Mouse (Mus musculus) bone marrow, adult 2 months (tissue): ENCODE measurements around the gene Kitl. TPM values are rescaled to one million over a fixed set of nuclear protein-coding genes. Genes with fewer than 3 reads are reported as not detected.

Experiments
- H3K27ac ChIP-seq: fragments of 200-500 bp; 2 replicates; pipeline ENCODE4 v1.5.1; 2012; ENCODE audit warnings: low read depth, mild to moderate bottlenecking, control low read depth, inconsistent platforms, low read length; ENCODE audit not compliant: control insufficient read depth, poor library complexity, insufficient read depth
- H3K4me1 ChIP-seq: fragments of 200-500 bp; 2 replicates; pipeline ENCODE4 v1.6.1; 2011; ENCODE audit warnings: low read length; ENCODE audit not compliant: control insufficient read depth, insufficient read depth
- H3K4me3 ChIP-seq: fragments of 200-500 bp; replicated peaks from 2 replicates; pipeline ENCODE3; 2011; ENCODE audit warnings: mild to moderate bottlenecking, low read depth, low read length, control low read depth; ENCODE audit not compliant: control insufficient read depth
- CTCF ChIP-seq: fragments of 200-500 bp; IDR thresholded peaks from 2 replicates; pipeline ENCODE4 v1.5.1; 2011; ENCODE audit warnings: low read length, control low read depth; ENCODE audit not compliant: control insufficient read depth, insufficient read depth
- POLR2A ChIP-seq: fragments of 200-500 bp; IDR thresholded peaks from 2 replicates; pipeline ENCODE4 v1.6.1; 2011; ENCODE audit warnings: low read depth, mild to moderate bottlenecking, control low read depth, low read length, borderline replicate concordance; ENCODE audit not compliant: control insufficient read depth
- WGBS: fragments of 180-500 bp; shearing (Covaris S2); methylation state at CpG from one replicate; pipeline ENCODE4 v1.1.7; 2018; 5-methylcytosine and 5-hydroxymethylcytosine counted together
- polyA plus RNA-seq: library from polyadenylated mRNA; stranded (reverse); fragments of >200 nt; gene quantifications from 2 replicates; pipeline ENCODE4 v1.2.4, GENCODE M21; 2011; ENCODE audit warnings: low replicate concordance; ENCODE audit not compliant: missing spikeins, insufficient read depth, insufficient read length

Kitl gene
- polyA plus RNA-seq, 1 experiment: 5.8 TPM

GRCm38 (mm10) chr10:100001452-100001851 is 14.0 kb upstream of the Kitl start:
- TF ChIP-seq CTCF (no peak), POLR2A (no peak)
- H3K27ac ChIP-seq: no peak overlapping the region
- H3K4me3 ChIP-seq: no peak overlapping the region
- no peaks in the 10 kb centered on the region for H3K4me1 ChIP-seq
- 93% methylated on average over 4 of the region's 4 CpGs for WGBS

GRCm38 (mm10) chr10:100003797-100004196 is 11.6 kb upstream of the Kitl start:
- WGBS: 83% methylated on average over 4 of the region's 4 CpGs
- Histone ChIP-seq H3K4me3 (no peak overlapping the region), H3K27ac (no peak overlapping the region), H3K4me1 (no peaks in the 10 kb centered on the region)
- no peak for TF ChIP-seq POLR2A
- TF ChIP-seq CTCF: no peak

- no peak overlapping the region for H3K27ac ChIP-seq
- no peak overlapping the region for H3K4me3 ChIP-seq
- TF ChIP-seq CTCF (no peak), POLR2A (no peak)
- H3K4me1 ChIP-seq: no peaks in the 10 kb centered on the region
- WGBS: 72% methylated on average over 6 of the region's 6 CpGs
Measured at GRCm38 (mm10) chr10:100009681-100010080, 5.7 kb upstream of the Kitl start.

- 72% methylated on average over 9 of the region's 9 CpGs for WGBS
- Histone ChIP-seq H3K4me1 (no peaks in the 10 kb centered on the region), H3K4me3 (no peak overlapping the region), H3K27ac (no peak overlapping the region)
- no peak for TF ChIP-seq POLR2A
- no peak for TF ChIP-seq CTCF
Measured at GRCm38 (mm10) chr10:100010291-100010690, 5.1 kb upstream of the Kitl start.

- 54% methylated on average over 2 of the region's 2 CpGs for WGBS
Measured at GRCm38 (mm10) chr10:100014096-100014495, 1.3 kb upstream of the Kitl start.

DNA sequence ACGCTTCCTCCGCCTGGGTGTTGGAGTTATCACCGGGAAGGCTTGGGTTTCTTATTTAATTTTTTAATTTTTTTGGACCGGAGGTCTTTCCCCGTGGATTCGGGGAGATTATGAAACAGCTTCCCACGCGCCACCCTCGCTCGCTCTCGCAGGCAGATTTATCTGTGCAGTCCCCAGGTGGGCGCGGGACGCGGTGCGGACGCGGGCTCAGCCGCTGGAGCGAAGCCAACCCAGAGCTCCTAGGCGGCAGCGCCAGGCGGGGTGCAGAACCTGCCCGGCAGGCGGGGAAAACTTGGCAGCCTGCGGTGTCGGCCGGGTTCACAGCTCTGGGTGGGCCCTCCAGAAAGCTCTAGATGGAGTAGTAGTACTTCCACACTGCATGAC is 888 bp downstream of the Kitl start:
- H3K4me1 ChIP-seq: no peaks in the 10 kb centered on the region
- TF ChIP-seq CTCF: no peak
- TF ChIP-seq POLR2A: no peak
- no peak overlapping the region; the same call in 1 of the 2 replicates for H3K27ac ChIP-seq
- WGBS: 1% methylated on average over 28 of the region's 28 CpGs
- no peak overlapping the region for H3K4me3 ChIP-seq

More at GRCm38 (mm10) chr10:100014096-100014495, 1.3 kb upstream of the Kitl start:
- TF ChIP-seq CTCF: no peak
- no peak for TF ChIP-seq POLR2A
- H3K4me3 ChIP-seq: no peak overlapping the region
- H3K4me1 ChIP-seq: no peaks in the 10 kb centered on the region
- no peak overlapping the region for H3K27ac ChIP-seq

- no peak overlapping the region for H3K4me3 ChIP-seq
Measured at GRCm38 (mm10) chr10:100016941-100017770, 1.7 kb downstream of the Kitl start.

GRCm38 (mm10) chr10:100017771-100018070 is 2.3 kb downstream of the Kitl start:
- H3K4me1 ChIP-seq: no peaks in the 10 kb centered on the region
- H3K4me3 ChIP-seq: no peak overlapping the region
- WGBS: 25% methylated on average over 10 of the region's 10 CpGs
- no peak overlapping the region for H3K27ac ChIP-seq
- TF ChIP-seq CTCF (no peak), POLR2A (no peak)

More at GRCm38 (mm10) chr10:100016941-100017770, 1.7 kb downstream of the Kitl start:
- no peaks in the 10 kb centered on the region for H3K4me1 ChIP-seq
- H3K27ac ChIP-seq: no peak overlapping the region
- 16% methylated on average over 13 of the region's 13 CpGs for WGBS
- TF ChIP-seq CTCF (no peak), POLR2A (no peak)
